Mouse (Mus musculus) layer of hippocampus, postnatal 25 days (tissue): ENCODE results near the gene Lrrc23. TPM values are rescaled to one million over a fixed set of nuclear protein-coding genes. Genes with fewer than 3 reads are reported as not detected.

Source experiments
- DNase-seq, 2 experiments: peaks; one replicate each; pipeline ENCODE4 v3.0.0; 2022; ENCODE audit warnings: mixed read lengths in 2 of 2, low spot score in 1 of 2; ENCODE audit errors: extremely low spot score in 1 of 2
- total RNA-seq, 2 experiments: library from RNA; stranded (reverse); gene quantifications; 2 replicates each; pipeline ENCODE4 v1.2.3; 2021

Lrrc23 gene
- total RNA-seq, 2 experiments from 2014 or later = 1.7 TPM

DNA sequence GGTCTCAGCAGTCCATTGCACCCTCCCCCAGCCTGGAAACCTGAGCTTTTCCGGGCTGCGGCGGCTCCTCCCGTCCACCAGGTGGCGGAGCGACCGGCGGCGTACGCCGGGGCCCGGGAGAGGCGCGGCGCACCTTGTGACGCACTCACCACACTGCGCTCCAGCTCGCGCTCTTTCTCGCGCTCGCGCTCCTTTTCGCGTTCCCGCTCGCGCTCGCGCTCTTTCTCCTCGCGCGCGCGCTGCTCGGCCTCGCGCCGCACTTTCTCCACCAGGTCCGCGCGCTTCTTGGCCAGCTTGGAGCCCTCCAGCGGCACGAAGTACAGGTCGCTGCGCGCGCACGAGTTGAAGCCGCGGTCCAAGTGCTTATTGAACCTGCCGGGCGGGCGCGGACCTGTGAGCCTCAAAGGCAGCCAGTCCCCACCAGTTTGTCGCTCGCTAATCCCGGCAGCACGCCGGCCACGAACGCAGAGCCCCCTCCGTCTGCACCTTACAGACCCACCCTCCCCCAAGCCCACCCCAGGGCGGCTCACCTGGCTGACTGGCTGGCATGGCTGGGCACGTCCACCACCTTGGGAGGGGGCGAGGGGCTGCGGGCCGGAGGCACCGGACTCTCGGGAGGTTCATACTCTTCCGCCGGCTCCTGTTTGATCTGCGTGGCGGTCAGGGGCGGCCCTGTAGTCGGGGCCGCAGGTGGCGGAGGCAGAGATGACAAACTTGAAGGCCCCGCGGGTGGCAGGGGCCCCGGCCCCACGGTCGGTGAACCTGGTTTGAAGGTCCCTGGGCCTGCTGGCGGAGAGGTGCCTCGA, 33.8 kb downstream of the Lrrc23 start:
- peak; percentile 89 to 90 for DNase-seq

DNA sequence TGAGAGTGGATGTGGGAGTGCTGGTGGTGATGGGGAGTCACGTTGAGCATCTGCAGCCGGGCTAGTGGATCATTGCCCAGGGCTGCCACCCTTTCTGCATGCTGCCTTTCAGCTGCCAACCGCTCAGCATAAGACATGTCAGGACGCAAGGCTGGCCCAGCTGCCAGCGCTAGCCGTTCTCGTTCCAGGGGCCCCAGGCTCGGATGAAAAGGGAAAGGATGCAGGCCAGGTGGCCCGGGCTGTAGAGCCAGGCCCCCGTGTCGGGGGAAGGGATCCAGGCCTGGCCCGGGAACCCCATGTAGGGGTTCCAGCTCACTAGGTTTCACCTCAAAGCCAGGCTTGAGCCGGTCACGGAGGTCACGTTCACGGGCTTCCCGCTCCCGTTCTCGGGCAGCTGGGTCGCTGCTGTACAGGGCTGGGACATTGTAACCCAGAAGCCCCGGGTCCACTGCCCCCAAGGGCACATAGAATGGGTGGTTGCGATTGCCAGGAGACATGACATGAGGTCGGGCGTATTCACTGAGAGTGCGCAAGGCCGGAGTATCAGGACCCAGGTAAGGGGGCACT, 34.7 kb downstream of the Lrrc23 start:
- no peak for DNase-seq

DNA sequence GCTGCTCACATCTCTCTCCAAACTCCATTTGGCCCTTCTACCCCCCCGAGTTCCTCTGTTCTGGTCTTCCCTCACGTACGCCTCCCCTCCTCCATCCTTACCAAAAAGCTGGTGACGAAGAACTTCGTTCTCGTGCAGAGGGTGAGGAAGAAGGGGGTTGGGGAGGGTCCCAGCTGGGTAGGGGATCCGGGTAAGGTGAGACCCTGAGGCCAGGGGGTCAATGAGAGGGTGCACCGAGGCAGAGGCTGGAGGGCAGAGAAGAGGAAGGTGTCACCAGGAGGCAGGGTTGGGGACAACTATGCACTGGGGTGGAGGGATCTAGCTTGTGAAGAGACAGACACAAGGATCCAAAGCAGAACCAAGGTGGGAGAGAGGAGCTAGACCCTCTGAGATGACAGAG, 35.9 kb downstream of the Lrrc23 start:
- no peak for DNase-seq

DNA sequence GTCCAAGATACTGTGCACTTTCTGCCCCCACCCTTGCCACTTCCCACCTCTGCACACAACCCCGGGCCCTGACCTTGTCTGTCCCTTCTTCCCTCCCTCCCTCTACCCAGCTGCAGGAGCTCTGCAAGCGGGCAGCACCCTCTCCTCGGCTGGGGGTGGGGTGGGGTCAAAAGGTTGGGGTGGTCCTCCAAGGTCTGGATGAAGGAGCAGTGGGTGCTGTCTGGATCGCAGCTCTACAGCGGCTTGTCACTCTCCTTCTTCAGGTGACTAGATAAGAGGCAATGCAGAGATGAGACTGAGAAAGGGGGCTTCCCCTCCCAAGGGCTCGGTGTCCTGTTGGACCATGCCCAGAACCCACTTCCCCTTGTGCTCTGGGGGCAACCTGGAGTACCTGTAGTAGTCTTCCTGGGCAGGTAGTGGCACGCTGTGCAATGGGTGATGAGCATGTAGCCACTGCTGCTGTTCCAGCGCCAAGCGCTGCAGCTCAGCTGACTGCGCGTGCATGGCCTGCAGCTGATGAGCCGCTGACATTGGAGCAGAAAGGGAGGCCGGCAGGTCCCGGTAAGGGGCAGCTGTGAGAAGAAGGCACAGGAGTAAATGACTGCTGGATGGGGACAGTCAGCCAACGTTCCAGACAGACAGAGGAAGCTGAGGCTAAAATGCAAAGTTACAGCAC, 36.5 kb downstream of the Lrrc23 start:
- DNase-seq = no peak

DNA sequence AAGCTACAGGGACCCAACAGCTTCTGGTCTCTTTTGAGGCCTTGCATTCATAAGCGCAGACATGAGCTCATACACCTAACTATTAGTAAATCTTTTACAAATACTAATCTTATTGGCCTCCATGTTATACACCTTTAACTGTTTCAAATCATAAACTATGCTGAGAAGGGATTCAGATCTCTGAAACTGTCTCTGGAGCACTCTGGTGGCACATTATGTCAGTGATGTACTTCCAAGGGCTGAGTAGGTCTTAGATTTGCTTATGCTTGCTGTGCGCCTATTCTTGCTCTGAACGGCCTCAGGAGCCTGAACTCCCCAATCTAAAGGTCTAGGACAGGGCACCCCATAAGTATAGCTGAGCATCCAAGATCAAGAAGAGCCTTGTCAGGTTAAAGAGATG, 37.7 kb downstream of the Lrrc23 start:
- no peak for DNase-seq

DNA sequence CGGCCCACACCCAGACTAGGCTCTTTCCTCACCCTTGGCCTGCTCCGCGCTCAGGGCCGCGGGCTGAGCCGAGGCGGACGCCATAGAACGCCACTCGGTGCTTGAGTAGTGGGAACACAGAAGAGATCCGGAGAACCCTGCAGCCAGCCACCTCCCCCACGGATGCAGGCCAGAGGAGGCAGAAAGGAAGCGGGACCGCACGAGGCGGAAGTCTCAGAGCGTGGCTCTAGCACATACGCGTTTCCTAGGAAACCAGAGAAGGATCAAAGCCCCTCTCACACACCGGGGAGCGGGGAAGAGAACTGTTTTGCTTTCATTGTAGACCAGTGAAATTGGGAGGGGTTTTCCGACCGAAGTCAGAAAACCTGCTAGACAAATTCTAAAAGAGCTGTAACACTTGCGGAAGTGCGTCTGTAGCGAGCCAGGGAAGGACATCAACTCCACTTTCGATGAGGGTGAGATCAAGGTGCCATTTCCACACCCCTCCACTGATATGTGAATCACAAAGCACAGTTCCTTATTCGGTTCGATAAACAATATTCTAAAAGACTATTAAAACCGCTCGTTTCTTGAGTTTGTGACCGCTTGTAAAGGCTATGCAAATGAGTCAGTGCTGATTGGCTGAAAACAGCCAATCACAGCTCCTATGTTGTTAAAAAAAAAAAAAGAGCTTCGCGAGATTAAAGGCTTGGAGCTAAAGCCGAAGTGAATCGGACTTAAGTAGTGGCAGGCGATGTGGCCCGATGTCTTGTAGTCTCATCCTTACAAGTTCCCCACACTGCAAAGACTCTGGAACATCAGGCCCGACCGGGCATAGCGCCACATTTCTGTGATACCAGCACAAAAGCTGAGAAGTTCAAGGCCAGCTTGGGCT, 38.4 kb downstream of the Lrrc23 start, which contains the start of gene Grcc10:
TSS of gene Grcc10 (minus strand) at position 487 of the 874 bp plus-strand sequence.
- DNase-seq = peak; percentile 70 to 86

DNA sequence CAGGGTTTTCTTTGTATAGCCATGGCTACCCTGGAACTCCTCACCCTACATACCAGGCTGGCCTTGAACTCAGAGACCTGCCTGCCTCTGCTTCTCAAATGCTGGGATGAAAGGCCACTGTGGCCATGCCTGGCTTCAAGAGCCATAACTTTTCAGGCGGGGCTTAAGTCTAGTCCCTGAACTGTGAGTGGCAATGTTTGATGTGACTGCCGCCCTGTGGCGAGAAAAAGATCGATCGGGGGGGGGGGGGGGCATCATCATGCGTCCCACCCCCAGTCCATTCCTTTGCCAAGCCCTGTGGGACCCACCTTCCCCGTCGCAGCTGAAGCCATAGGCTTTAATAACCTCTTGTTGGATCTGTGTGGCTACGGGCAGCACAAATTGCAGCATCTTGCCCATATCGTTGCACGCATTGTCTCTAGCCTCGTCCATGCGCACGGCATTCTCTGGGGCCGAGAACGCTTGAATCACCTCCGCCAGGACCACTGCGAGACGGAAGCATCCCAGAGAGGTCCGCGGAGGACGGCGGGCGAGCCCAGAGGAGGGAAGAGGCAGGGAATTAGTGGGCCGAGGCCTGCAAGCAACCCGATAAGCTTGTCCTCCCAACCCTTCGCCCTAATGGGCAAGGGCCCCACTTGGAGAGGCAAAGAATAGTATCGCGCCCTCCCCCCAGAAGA, 39.2 kb downstream of the Lrrc23 start:
- DNase-seq = no peak

DNA sequence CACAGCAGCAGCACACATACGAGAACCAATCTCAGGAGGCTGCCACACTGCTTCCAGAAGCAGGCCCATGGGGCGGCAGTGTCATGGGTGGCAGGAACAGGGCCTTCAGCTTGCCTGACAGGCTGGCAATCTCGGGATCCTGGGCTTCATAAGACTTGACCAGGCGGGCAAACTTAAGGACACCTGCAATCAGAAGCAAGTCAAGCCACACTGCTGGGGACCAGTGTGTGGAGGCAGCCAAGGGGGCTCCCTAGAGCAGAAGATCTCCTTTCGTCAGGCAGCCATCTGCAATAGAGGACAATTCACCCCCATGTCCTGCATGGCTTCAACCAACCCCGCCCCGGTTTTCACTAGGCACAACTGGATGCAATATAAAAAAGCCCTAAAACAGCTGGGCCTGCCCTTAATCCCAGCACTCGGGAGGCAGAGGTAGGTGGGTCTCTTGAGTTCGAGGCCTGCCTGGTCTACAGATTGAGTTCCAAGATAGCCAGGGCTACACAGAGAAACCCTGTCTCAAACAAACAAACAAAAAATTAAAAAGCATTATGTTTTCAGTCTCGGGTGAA, 40.2 kb downstream of the Lrrc23 start:
- no peak for DNase-seq

DNA sequence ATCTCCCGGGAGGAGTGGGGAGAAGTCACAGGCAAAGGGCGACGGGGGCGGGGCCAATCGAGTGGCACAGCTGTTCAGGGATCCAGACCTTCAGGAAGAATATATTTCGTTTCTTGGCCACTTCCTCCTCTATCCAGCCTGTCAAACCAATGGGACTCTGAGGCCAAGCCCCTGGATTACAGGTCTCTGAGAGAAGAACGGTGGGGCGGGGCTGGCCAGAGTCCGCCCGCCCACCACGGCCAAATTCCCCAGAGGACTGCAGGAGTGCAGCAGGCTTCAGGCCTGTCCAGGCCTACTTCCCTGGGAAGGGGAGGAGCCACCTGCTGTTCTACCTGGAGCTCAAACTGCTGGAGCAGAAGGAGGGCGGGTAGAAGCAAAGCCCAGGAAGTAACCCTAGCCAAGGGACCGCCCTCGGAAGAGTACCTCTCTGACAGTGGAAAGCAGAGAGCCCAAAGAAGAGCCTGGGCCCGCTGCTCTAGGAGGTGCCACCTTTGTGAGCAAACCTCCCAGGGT, 41.0 kb downstream of the Lrrc23 start, which contains the start of gene Ptpn6:
TSS of gene Ptpn6 (minus strand) at position 204 of the 513 bp plus-strand sequence.
- no peak for DNase-seq

DNA sequence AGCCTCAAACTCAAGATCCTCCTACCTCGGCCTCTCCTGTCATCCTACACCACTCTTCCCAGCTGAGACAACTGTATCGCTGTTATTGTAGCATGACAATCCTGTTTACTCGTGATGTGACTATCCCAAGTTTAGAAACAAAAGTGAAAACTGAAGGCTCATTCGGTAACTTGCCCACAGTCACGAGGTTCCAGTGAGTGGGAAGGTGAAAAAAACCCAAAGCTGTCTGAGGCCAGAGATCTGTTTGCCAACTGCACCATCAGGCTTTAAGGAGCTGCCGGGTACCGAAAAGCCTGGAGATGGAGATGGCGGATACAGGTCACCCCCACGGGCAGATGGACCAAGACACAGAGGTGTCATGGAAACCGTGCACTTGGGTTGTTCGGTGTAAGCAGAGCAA, 42.5 kb downstream of the Lrrc23 start:
- no peak for DNase-seq

DNA sequence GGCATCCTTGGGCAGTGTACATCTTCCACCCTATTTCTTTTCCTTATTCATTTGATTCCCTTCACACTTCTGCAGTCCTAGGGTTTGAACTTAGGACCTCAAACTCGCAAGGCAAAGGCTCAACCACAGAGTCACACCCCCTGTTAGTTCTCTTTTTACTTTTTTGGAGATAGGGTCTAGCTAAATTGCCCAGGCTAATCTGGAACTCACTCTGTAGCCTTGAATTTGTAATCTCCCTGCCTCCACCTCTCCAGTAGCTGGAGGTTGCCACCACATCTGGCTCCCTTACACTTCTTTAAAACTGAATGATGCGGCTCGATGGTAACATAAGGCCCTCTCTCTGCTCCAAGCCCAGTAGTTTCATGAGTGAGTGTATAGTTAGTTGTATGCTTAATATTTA, 45.1 kb downstream of the Lrrc23 start:
- no peak for DNase-seq

DNA sequence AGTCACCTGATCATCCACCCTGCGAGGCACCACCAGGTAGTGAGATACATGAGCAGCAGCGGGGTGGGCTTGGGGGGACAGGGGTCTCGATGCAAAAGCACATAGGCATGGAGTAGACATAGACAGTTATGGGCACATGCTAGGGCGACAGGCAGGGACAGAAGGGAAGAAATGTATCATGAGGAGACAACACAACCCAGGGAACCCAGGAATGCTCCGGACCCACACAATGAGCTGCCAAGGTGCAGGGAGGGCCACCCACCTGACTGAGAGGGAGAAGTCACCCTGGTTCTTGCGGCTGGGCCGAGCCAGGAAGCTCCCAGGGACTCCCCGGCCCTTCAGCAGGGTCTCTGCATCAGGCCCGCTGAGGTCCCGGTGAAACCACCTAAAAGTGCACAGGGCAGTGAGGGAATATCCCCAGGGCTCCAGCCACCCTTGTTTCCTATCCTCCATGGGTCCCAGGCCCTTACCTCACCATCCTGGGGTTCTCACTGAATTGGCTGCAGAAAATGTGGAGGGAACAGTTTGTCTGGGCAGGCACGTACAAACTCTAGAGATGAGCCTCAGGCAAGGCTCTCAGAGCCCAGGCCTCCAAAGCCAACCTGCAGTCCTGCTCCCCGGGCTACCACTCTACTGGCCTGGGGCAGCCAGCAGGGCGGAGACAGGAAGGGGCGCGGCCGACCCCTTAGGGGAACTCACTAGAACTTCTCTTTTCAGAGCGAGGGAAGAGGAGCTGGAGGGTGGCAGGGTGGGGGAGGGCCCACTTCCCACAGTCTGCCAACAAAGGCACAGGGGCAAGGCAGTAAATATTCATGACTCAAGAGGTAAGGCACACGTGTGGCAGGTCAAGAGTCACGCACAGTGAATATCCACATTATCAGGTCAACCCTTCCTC, 46.8 kb downstream of the Lrrc23 start:
- no peak for DNase-seq

DNA sequence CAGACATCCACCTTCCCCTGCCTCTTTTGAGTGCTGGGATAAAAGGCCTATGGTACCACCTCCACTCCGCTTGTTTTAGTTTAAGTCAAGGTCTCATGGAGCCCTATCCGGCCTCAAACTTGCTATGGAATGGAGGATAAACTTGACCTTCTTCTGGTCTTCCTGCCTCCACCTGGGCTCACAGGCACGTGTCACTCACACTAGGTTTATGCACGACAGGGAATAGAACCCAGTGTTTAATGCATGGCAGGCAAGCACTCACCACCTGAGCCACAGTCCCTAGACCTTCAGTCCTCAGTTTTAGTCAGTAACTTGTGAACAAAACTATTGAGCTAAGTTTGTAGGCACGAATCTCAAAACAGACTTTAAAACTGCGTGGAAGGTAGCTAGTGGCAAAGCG, 48.5 kb downstream of the Lrrc23 start:
- no peak for DNase-seq

DNA sequence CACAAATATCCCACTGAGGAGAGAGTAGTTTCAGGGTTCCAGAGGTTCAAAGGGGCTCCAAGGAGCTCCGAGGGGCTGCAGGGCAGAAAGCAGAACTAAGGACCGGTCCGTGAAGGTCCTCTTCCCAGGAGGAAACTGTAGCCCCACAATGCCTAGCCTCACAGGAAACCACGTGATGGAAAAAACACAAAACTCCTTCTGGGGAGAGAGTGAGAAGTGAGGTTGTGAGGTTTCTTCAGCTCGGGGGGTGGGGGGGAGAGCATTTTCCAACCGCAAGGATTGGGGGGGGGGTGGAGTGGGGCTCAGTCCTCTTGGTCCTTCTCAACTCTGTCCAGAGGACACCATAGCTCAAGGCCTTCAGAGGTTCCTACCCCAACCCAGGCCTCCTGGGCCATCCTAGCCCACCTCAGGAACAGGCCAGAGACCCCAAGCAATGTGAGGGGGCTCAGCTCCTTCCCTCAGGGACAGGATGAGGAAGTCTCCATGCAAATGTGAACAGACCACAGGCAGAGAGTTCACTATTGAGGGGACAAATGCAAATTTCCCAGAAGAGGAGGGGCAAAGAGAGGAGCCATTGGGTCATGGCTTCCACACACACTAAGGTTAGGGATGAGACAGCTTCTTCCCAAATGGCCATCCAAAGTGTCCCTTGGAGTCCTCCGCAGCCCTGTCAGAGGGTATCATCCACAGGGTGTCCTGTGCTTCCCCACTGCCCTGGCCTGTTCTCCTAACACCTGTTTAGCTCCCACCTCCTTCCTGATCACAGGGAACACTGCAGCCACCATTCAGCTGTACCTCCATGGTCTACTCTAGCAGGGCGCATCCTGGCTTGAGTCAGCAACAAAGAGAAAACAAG, 49.4 kb downstream of the Lrrc23 start:
- no peak for DNase-seq

DNA sequence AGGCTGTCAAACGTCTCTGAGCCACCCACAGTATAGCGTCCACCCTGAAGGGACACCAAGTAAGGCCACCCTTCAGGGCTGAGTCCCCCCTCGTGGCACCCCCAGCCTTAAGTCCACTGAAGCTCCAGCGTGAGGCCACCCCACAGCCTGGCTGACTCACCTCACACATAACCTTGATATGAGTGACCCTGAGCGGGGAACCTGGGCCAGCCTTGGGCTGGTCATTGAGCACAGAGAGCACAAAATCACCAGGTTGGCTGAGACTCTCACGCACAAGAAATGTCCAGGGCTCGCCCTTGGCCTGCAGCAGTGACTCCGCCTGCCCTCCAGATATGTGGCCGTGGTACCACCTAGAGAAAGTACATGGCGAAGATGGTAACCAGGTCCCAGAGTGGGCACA, 50.9 kb downstream of the Lrrc23 start:
- no peak for DNase-seq

DNA sequence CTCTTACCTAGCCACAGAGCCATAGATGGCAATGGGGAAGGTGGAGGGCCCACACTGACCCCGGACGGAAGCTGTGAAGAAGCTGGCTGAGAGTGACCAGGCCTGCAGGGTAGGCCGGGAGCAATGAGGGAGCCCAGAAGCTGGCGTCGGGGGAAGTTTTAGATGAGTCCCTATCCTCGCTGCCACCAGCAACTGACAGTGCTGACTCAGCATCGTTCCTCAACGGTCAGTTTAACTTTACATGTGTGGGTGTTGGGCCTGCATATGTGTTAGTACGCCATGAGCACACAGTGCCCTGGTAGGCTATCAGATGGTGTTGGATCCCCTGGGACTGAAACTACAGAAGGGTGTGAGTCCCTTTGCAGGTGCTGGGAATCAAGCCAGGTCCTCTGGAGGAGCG, 55.1 kb downstream of the Lrrc23 start:
- no peak for DNase-seq

DNA sequence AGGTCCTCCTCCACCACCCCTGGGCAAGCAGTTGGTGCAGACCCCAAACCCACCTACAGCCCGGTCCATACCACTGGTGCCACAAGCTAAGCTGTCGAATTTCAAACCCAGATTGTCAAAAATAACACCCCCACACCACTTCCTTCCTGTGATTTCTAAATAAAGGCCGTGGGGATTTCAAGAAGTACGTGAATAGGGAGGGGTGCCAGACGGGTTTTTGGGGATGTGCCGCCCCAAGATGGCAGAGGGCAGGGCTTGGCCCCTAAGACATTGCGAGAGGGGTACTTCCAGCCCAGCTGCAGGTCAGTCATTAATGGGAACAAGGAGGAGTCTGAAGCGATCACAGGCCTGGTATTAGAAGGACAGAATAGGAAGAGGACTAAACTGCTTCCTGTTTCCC, 56.0 kb downstream of the Lrrc23 start:
- no peak for DNase-seq
